Mouse (Mus musculus) ovary, postnatal 14 days (tissue): ENCODE measurements around the gene Mrpl33.
"Not testable (repeated sequence)": the region's sequence is repeated elsewhere in the genome, so short reads cannot be mapped to it uniquely, and the experiment has no call there.

Experiments used
- DNase-seq: peaks from one replicate; pipeline ENCODE4 v3.0.0; 2022; ENCODE audit warnings: low spot score

The Mrpl33 gene

GRCm38 (mm10) chr5:31596481-31597429 lies at the start of gene Mrpl33:
Gene Mrpl33 (plus strand): TSS chr5:31596935.
- peak; percentile 37 for DNase-seq

GRCm38 (mm10) chr5:31559401-31559800 lies 37.3 kb upstream of the Mrpl33 start:
- no peak for DNase-seq

DNA sequence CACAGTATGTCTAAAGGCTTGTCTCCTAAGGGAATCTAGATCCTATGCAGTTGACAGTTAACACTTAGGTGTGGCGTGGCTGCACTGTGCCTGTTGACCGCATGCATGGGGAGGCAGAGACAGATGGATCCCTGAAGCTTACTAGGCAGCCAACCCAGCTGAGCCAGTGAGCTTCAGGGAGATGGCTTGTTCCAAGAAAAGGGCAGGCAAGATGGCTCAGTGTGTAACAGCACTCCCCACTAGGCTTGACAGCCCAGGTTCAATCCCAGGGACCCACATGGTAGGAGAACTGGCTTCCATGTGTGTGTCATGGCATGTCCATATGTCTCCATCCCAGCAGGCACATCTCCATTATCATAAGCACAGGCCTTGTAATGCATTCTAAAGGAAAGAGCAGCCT lies 36.4 kb upstream of the Mrpl33 start:
- DNase-seq = no peak

- no peak for DNase-seq
These were observed 34.6 kb upstream of the Mrpl33 start for GRCm38 (mm10) chr5:31562036-31562666.

DNA sequence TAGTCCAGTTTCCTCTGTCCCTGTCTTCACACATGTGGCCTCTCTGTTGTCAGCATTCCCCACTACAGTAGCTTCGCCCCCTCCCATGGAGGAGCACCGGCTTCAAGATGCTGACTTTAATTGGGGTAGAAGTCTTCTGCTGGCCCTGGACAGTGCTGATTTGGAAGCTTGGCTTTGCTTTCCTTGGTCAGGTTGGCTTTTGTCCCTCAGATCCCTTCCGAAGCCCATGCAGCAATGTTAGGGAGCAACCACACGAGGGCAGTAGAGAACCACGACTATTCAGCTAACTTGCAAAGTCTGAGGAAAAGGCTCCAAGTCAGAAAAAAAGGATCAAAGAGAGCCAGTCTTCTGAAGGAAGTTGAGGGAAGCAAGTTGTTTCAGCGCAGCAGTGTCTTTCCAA lies 33.2 kb upstream of the Mrpl33 start:
- DNase-seq = peak; percentile 83

- DNase-seq = no peak
These were observed 32.8 kb upstream of the Mrpl33 start for GRCm38 (mm10) chr5:31563905-31564304.

DNA sequence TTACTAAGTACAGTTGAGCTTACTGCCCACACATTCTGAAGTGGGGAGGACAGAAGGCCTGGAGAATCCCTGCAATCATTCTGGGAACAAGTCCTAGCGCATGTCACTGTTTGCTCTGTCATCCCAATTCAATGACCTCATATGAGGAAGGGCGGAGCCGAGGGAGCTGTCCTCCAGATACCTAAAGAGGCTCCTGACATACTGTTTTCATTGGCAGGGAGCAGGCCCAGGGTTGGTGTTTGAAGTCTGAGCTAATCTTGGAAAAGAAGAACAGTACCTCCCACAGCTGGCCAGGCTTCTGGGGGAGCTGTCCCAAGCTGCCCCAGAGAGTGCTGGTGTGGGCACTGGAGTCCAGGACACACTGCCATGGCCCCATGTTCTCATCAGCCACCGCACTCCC lies 31.8 kb upstream of the Mrpl33 start:
- no peak for DNase-seq

DNA sequence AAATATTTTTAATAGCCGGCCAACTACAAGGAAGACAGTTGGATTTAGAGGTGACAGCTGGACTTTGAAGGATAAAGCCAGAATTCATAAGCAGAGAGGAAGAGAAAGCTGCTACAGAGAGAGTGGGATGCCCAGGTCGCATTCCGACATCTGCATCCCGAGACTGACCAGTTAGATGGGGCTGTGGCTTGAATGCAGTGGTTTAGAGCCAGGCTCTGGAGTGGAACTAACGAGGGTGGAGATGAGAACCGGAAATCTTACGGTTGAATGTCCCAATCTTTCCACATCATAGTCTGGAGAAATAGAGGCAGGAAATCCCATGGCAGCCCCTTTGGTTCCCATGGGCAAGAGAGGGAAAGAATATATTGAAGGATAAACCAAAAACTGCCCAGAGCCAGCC lies 30.7 kb upstream of the Mrpl33 start:
- DNase-seq = no peak

- no peak for DNase-seq
These were observed 30.3 kb upstream of the Mrpl33 start for GRCm38 (mm10) chr5:31566457-31566856.

DNA sequence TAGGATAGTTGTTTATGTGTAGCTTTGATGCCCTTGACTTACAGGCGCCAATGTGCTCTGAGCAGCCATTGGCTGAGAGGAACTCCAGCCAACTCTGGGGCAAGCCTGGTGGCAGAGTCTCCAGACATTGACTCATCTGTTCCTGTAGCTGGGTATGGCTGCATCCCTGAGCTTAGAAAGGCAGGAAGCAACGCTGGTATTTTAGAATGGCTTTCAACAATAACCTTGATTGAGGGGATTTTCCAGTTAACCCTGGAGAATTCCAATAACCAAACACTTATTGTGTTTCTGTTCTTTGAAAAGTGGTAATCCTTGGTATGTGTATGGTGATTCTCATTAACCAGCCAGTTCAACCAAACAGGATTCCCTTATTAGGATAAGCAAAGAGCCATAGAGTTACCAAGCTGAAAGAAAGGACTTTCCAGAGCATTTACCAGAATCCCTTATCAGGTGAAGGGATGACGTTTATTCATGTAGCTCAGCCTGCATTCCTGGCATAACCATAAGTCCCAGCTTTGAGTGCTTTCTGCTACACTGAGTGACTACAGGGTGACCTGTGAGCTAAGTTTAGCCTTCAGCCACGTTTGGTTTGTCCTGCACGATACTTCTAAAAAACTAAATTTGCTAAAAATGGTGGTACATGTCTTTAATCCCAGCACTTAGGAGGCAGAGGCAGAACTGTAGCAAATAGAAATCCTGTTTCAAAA lies 28.6 kb upstream of the Mrpl33 start:
- DNase-seq = no peak

DNA sequence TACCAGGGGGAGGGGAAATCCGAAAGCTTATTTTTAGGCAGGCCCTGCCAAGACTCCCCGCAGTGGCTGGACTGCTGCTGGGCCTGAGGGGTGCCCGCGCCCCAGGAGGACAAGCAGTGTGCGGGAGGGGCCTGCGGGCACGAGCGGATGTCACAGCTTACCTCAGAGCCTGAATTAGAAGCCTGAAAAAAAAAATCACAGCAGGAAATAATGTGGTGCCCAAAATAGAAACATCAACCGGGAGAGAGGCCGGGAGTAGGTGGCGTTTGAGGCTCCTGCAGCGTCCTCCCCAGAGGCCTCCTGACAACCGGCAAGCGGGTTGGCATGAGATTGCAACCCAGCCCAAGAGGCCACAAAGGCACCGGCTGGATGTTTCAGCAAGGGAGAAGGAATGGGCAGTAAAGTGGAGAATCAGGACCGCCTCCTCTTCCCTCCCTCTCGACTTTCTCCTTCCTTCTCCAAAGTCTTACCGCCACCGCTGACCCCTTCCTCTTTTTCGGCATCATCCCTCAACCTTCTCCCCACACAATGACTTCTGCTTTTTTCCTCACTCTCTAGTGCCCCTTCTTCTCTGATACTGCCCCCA lies 25.6 kb upstream of the Mrpl33 start:
- no peak for DNase-seq

DNA sequence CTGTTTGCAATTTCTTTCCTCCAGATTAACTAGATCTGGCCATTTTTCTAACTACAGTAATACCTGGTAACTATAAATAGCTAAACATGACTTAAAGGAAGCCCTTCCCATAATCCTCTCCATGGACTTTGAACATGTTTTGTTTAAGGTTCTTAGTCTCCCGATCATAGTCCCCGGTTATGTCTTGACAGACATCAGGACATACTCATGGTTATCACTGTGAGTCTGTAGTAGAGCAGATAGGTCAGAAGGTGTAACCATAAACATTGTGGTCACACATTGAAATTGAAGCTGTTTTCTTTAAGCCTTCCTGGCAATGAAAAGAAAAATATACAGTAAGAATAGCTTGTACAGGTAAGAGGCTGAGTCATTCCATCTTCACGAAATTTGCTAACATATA lies 23.0 kb upstream of the Mrpl33 start:
- no peak for DNase-seq

DNA sequence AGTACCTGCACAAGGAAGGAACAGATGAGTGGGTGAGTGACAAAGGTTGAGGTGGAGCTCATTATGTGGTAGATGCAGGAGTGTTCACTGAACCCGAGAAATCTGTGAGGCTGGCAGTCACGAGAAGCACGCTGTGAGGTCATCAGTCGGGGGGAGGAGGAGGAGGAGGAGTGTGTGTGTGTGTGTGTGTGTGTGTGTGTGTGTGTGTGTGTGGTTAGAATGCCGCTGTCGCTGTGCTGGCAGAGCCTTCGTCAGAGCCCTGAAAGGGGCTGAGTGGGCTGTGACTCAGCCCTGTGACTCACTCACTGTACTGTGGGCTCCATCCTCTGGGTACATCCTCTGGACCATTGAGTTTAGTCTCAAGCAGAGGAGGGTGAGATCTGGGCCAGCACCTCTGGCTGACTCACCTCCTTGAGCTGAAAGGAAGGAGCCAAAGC lies 20.2 kb upstream of the Mrpl33 start:
- DNase-seq = no peak

DNA sequence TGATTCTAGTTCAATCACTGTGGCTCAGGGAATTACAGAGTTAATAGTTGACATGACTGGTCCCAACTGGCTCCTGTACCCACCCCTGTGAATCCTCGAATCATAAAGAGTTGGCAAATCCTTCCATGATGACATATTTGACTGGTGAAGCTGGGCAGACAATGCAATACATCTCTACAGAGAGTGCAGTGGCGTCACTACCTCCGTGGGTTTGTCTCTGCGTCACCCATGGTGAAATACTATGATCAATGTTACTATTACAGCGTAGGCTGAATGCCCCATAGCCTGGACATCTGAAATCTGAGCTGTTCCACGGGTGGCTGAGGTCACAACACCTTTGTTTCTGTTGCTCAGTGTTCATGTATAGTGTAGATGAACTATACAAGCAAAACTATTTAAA lies 15.5 kb upstream of the Mrpl33 start:
- no peak for DNase-seq

DNA sequence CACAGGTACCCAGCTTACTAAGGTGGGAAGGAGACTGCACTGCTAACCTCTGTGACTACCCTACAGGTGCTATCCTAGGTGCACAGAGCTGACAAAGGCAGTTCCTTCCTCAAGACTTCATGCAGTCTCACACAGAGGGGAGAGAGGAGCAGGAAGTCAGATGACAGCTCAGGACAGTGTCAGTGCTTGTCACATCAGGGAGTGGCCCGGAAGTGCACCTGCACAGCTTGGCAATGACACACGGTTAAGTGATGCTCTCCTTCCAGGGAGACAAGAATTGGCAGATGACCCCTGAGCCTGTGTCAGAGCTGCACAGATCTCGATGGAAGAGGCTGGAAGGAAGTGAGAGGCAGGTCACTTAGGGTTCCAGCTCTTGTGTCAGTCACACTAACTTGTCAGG lies 14.8 kb upstream of the Mrpl33 start:
- DNase-seq = no peak

DNA sequence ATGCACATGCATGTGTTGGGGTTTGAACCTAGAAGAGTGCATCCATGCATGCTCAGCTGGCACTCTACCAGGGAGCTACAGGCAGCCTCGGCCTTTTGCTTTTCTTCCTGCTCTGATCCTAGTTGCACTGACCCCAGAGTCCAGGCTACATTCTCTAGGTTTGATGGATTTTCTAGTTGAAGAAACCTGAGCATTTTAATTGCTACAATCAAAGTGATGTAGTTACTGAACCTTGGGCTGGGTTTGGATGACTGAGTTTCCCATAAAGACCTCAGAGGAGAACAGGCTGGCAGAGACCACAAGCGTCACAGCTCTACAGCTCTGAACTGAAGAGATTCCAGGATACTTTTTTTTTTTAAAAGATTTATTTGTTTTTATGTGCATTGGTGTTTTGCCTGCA lies 13.5 kb upstream of the Mrpl33 start:
- DNase-seq = no peak

GRCm38 (mm10) chr5:31585526-31585925 lies 11.2 kb upstream of the Mrpl33 start:
- DNase-seq = no peak

- no peak for DNase-seq
These were observed 8.7 kb upstream of the Mrpl33 start for GRCm38 (mm10) chr5:31588016-31588415.

- not testable (repeated sequence) for DNase-seq
These were observed 8.1 kb upstream of the Mrpl33 start for GRCm38 (mm10) chr5:31588672-31589071.

GRCm38 (mm10) chr5:31589711-31590319 lies 6.9 kb upstream of the Mrpl33 start:
- DNase-seq = no peak

DNA sequence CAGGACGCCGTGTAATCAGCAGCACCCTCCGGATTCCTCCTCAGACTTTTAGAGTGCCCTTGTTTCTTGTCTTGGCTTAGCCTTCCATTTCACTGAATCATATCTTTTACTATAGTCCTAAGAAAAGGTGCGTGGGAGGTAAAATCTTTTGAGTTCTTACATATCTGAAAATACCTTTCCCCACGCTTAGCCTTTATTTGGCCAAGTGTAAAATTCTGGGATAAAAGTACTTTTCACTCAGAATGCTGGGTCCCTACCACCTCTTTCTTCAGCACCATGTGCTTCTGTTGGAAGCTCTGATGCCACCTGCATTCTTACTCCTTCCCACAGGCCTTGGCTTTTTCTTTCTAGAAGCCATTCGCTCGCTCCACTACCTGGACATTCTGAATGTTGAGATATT lies 5.6 kb upstream of the Mrpl33 start:
- no peak for DNase-seq

GRCm38 (mm10) chr5:31595868-31596267 lies 867 bp upstream of the Mrpl33 start:
- DNase-seq = no peak
